Mouse (Mus musculus): ENCODE data around the gene Lca5. TPM values are rescaled to one million over a fixed set of nuclear protein-coding genes. Genes with fewer than 3 reads are reported as not detected.

Lca5 gene
- polyA plus RNA-seq, 1 experiment: not detected

DNA sequence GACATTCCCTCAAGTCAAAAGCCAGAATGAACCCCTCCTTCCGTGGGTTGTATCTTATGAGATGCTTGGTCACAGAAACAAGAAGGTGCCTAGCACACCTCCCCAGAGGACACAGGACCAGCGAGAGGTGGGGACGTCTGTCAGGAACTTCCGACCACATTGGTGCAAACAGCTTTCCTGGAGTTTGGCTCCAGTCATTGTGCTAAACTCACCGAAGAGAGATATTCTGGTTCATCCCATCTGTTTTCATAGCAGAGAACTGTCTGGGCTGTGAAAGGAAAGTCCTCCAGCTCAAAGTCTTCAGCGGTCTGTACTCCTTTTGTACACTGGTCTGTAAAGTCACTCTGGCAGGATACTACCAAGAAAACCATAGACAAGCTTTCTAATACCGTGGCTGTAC, 41.5 kb downstream of the Lca5 start:
- Histone ChIP-seq H3K27me3 (ENCODE audit: control insufficient read depth) (no peaks in the 10 kb centered on the region), H3K4me3 (replicated peaks) (no peak overlapping the region), H3K9me3 (ENCODE audit: control insufficient read depth, low read length) (no peaks in the 10 kb centered on the region), H3K4me1 (ENCODE audit: control insufficient read depth) (peaks cover 7% of the 10 kb centered on the region), H3K36me3 (ENCODE audit: control insufficient read depth) (no peaks in the 10 kb centered on the region)
- no peak for TF ChIP-seq GATA1 (IDR thresholded peaks at IDR 0.05; ENCODE audit: low read length)
- no peak for TF ChIP-seq TAL1 (IDR thresholded peaks at IDR 0.05; ENCODE audit: low read length)

DNA sequence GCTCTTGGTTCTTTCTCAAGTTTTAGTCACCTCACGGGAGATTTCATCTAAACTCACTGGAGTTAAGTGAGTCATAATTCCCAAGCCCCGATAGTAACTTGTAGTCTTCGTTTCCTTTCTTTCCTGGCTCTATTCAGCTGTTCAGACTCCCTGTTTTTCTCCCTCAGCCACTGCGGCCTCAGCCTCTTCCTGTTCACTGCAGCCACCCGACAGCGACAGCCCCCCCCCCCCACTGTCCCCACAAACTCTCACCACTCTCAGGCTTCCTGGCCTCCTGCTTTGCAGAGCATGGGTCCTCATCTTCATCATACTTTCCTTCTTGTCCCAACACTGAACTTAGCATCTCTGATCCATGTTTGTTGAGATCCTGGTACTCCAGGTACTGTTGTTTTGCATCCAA, 42.7 kb downstream of the Lca5 start:
- no peaks in the 10 kb centered on the region for H3K36me3 ChIP-seq (ENCODE audit: control insufficient read depth)
- no peaks in the 10 kb centered on the region for H3K27me3 ChIP-seq (ENCODE audit: control insufficient read depth)
- H3K4me3 ChIP-seq (replicated peaks): no peak overlapping the region

DNA sequence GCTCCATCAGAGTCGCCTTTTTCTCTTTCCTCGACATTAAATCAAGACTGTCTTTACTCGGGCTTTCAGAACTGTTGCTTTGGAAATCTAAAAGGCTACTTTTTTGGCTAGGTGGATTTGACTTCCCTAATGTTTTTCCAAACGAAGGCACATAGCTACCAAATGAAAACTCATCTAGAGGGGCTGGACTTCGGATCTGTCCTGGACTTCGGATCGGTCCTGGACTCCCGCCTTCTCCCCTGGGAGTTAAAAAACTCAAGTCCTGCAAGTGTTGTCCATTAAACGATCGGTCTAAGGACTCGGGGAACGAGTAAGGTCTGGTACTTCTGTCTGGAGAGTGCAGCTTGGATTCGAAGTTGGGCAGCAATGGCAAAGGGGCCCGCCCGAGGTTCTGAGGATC, 45.5 kb downstream of the Lca5 start:
- no peak for TF ChIP-seq TAL1 (IDR thresholded peaks at IDR 0.05; ENCODE audit: low read length)
- TF ChIP-seq GATA1 (IDR thresholded peaks at IDR 0.05; ENCODE audit: low read length): no peak
- Histone ChIP-seq H3K9me3 (ENCODE audit: control insufficient read depth, low read length) (no peaks in the 10 kb centered on the region), H3K4me3 (replicated peaks) (no peak overlapping the region), H3K36me3 (ENCODE audit: control insufficient read depth) (no peaks in the 10 kb centered on the region), H3K27me3 (ENCODE audit: control insufficient read depth) (no peaks in the 10 kb centered on the region), H3K4me1 (ENCODE audit: control insufficient read depth) (peaks cover 9% of the 10 kb centered on the region)

More for the DNA sequence above, 42.7 kb downstream of the Lca5 start:
- no peak for TF ChIP-seq TAL1 (IDR thresholded peaks at IDR 0.05; ENCODE audit: low read length)
- no peak for TF ChIP-seq GATA1 (IDR thresholded peaks at IDR 0.05; ENCODE audit: low read length)
- H3K4me1 ChIP-seq (ENCODE audit: control insufficient read depth): peaks cover 9% of the 10 kb centered on the region
- no peaks in the 10 kb centered on the region for H3K9me3 ChIP-seq (ENCODE audit: control insufficient read depth, low read length)

DNA sequence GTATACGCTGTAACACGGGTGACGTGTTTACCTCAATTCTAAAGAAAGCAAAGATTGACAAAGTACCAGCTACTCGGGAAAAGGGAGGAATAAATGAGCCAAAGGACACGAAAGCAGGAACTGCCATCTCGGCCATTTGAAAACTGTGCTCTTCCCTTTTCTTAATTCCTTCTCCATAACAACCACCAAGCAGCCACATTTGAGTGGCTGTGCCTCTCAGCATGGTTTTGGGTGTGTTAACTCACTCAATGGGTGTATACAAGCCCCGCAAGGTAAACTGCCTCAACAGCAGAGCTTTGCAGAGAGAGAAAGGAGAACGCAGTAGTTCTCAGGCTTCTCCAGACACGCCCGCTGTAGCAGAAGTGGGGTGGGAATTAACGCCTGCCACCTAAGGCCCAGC, 48.9 kb downstream of the Lca5 start:
- Histone ChIP-seq H3K4me1 (ENCODE audit: control insufficient read depth) (peaks cover 2% of the 10 kb centered on the region), H3K4me3 (replicated peaks) (no peak overlapping the region), H3K9me3 (ENCODE audit: control insufficient read depth, low read length) (no peaks in the 10 kb centered on the region), H3K36me3 (ENCODE audit: control insufficient read depth) (no peaks in the 10 kb centered on the region), H3K27me3 (ENCODE audit: control insufficient read depth) (no peaks in the 10 kb centered on the region)
- TF ChIP-seq TAL1 (IDR thresholded peaks at IDR 0.05; ENCODE audit: low read length) (no peak), GATA1 (IDR thresholded peaks at IDR 0.05; ENCODE audit: low read length) (no peak)

DNA sequence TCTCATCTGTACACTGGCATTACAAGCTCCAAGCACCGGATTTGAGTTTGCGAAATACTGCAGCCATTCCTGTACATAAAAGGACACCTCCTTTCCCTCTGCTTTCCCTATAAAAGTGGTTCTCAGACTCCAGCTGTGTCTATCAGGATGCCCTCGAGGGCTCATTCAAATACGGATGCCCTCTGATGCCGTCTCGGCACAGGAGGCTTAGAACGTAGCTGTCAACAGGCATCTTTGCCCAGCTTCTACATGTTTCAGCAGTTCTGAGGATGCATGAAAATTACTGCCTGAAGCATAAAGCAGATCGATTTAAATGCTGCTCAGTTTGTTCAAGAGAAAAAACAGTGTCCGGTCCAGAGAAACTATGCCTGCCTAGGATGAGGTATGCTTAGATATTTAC, 51.4 kb downstream of the Lca5 start:
- no peaks in the 10 kb centered on the region; the same call in 1 of the 2 replicates for H3K27me3 ChIP-seq (ENCODE audit: control insufficient read depth)
- H3K9me3 ChIP-seq (ENCODE audit: control insufficient read depth, low read length): no peaks in the 10 kb centered on the region
- TF ChIP-seq GATA1 (IDR thresholded peaks at IDR 0.05; ENCODE audit: low read length): no peak
- TF ChIP-seq TAL1 (IDR thresholded peaks at IDR 0.05; ENCODE audit: low read length): no peak
- H3K36me3 ChIP-seq (ENCODE audit: control insufficient read depth): no peaks in the 10 kb centered on the region
- H3K4me1 ChIP-seq (ENCODE audit: control insufficient read depth): peaks cover 2% of the 10 kb centered on the region
- no peak overlapping the region for H3K4me3 ChIP-seq (replicated peaks)

DNA sequence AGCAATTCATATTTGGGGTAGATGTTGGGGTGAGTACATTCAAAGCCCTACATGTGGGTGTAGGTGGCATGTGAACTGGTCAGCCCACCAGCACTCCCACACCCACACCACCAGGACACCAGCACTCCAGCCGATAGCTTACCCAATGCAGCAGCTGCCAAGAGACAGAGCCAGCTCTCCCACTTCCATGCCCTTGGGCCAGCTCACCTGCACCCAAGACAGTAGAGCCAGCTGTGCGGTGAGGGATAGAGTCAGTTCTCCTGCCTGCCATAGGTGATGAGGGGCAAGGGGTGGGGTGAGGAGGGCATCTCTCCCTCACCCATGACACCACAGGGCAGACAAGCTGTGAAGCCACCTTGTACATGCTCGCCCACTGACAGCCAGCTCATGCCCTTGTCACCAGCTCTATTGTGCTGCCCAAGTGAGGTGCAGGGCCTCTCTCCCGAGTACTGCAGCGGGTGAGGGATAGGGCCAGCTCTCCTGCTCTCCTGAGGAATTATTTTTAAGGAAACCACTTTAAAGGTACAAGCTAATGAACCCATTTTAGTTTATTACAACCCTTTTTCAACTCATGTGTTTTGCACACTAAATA, 54.6 kb downstream of the Lca5 start:
- no peak for TF ChIP-seq GATA1 (IDR thresholded peaks at IDR 0.05; ENCODE audit: low read length)
- TF ChIP-seq TAL1 (IDR thresholded peaks at IDR 0.05; ENCODE audit: low read length): no peak
- no peaks in the 10 kb centered on the region for H3K36me3 ChIP-seq (ENCODE audit: control insufficient read depth)
- H3K27me3 ChIP-seq (ENCODE audit: control insufficient read depth): no peaks in the 10 kb centered on the region; the same call in 1 of the 2 replicates
- no peaks in the 10 kb centered on the region for H3K4me1 ChIP-seq (ENCODE audit: control insufficient read depth)
- no peak overlapping the region for H3K4me3 ChIP-seq (replicated peaks)
- H3K9me3 ChIP-seq (ENCODE audit: control insufficient read depth, low read length): no peaks in the 10 kb centered on the region

DNA sequence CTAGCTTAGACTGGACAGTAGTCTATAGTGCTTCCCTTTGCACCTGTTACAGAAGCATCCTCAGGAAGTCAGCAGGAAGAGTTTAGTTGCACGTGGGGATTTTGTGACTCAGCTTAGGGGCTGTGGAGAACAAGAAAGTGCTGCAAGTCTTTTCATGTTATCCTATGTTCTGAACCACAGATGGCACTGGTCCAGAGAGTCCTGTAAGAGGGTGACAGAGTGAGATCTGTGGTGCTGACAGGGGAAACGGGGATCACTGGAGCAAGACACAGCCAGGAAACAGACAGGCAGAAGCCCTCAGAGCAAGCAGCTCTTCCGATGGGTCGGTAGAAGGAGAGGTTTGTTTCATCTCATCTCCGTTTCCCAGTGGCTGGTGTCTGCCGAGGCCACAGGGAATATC, 55.6 kb downstream of the Lca5 start:
- Histone ChIP-seq H3K36me3 (ENCODE audit: control insufficient read depth) (no peaks in the 10 kb centered on the region), H3K4me1 (ENCODE audit: control insufficient read depth) (no peaks in the 10 kb centered on the region), H3K4me3 (replicated peaks) (no peak overlapping the region), H3K27me3 (ENCODE audit: control insufficient read depth) (no peaks in the 10 kb centered on the region; the same call in 1 of the 2 replicates), H3K9me3 (ENCODE audit: control insufficient read depth, low read length) (no peaks in the 10 kb centered on the region)
- TF ChIP-seq GATA1 (IDR thresholded peaks at IDR 0.05; ENCODE audit: low read length) (no peak), TAL1 (IDR thresholded peaks at IDR 0.05; ENCODE audit: low read length) (no peak)

DNA sequence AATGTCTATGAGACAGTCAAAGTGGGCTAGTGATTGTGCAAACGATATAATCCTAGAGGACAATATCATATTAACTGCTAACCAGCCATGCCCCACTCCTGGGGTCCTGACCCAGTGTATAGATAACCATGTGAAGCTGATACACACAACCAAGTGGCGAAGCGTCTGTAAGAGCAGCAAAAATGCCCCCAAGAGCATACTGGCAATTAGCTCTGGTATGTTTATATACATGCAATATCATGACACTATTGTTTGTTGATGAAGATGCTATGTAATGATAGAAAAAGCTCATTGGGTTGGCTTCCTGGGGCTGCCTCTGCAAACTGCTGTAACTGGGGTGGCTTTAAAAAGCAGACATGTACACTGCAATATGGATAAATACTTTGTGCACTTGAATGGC, 57.7 kb downstream of the Lca5 start:
- Histone ChIP-seq H3K27me3 (ENCODE audit: control insufficient read depth) (no peaks in the 10 kb centered on the region; the same call in 1 of the 2 replicates), H3K36me3 (ENCODE audit: control insufficient read depth) (no peaks in the 10 kb centered on the region), H3K4me3 (replicated peaks) (no peak overlapping the region), H3K4me1 (ENCODE audit: control insufficient read depth) (no peaks in the 10 kb centered on the region), H3K9me3 (ENCODE audit: control insufficient read depth, low read length) (no peaks in the 10 kb centered on the region)
- TF ChIP-seq GATA1 (IDR thresholded peaks at IDR 0.05; ENCODE audit: low read length): no peak
- no peak for TF ChIP-seq TAL1 (IDR thresholded peaks at IDR 0.05; ENCODE audit: low read length)

DNA sequence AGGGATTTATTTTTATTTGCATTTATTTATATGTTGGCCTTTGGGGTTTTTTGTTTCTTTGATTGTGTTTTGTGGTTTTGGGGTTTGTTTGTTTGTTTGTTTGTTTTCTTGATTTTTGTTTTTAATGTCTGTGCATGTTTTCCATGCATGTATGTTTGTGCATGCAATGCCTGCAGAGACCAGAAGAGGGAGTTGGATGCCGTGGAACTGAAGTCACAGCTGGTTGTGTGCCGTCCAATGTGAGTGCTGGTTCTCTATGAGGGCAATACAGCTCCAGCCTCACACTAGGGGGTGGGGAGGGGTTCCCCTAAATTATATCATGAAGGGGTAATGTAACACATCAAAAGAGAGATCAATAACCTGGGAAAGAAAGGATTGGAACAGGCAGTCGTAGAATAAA, 58.2 kb downstream of the Lca5 start:
- Histone ChIP-seq H3K9me3 (ENCODE audit: control insufficient read depth, low read length) (no peaks in the 10 kb centered on the region), H3K4me1 (ENCODE audit: control insufficient read depth) (no peaks in the 10 kb centered on the region), H3K36me3 (ENCODE audit: control insufficient read depth) (no peaks in the 10 kb centered on the region), H3K4me3 (replicated peaks) (no peak overlapping the region), H3K27me3 (ENCODE audit: control insufficient read depth) (no peaks in the 10 kb centered on the region; the same call in 1 of the 2 replicates)
- no peak for TF ChIP-seq TAL1 (IDR thresholded peaks at IDR 0.05; ENCODE audit: low read length)
- no peak for TF ChIP-seq GATA1 (IDR thresholded peaks at IDR 0.05; ENCODE audit: low read length)

DNA sequence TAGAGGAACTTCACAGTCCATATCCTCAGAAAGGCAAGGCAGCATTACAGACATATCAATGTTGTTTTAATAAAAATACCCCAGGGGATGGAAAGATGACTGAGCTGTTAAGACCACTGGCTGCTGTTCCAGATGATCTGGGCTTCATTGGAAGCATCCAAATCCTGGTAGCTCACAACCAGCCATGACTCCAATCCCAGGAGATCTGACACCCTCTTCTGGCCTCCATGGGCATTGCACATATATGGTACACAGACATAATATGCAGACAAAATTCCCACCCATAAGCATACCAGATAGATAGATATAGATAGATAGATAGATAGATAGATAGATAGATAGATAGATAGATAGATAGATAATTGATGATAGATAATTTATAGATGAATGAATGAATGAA, 59.6 kb downstream of the Lca5 start:
- Histone ChIP-seq H3K27me3 (ENCODE audit: control insufficient read depth) (no peaks in the 10 kb centered on the region; the same call in 1 of the 2 replicates), H3K4me1 (ENCODE audit: control insufficient read depth) (no peaks in the 10 kb centered on the region), H3K4me3 (replicated peaks) (no peak overlapping the region), H3K36me3 (ENCODE audit: control insufficient read depth) (no peaks in the 10 kb centered on the region), H3K9me3 (ENCODE audit: control insufficient read depth, low read length) (no peaks in the 10 kb centered on the region)
- no peak for TF ChIP-seq GATA1 (IDR thresholded peaks at IDR 0.05; ENCODE audit: low read length)
- TF ChIP-seq TAL1 (IDR thresholded peaks at IDR 0.05; ENCODE audit: low read length): no peak
